Mouse (Mus musculus): ENCODE data around the gene Atg4d. TPM values are rescaled to one million over a fixed set of nuclear protein-coding genes. Genes with fewer than 3 reads are reported as not detected.
"Not testable (repeated sequence)": the region's sequence is repeated elsewhere in the genome, so short reads cannot be mapped to it uniquely, and the experiment has no call there.

The Atg4d gene
- polyA plus RNA-seq, 1 experiment from 2014 or later: 35.5 TPM

GRCm38 (mm10) chr9:21245113-21245487 is 20.0 kb upstream of the Atg4d start:
- peaks cover 81% of the 10 kb centered on the region for H3K27me3 ChIP-seq (replicated peaks; ENCODE audit: control insufficient read depth, insufficient read depth, low read length)
- H3K27ac ChIP-seq (replicated peaks; ENCODE audit: low read depth, low read length): no peak overlapping the region
- H3K4me3 ChIP-seq (ENCODE audit: low read depth, low read length): peak overlapping the region; percentile 50
- peak overlapping the region; percentile 60 for H3K9ac ChIP-seq (ENCODE audit: low read depth, low read length)
- WGBS: 2% methylated on average over 16 of the region's 16 CpGs
- ATAC-seq (ENCODE audit: low read depth) (no peak), DNase-seq (ENCODE audit: low spot score) (no peak)
- peaks cover 13% of the 10 kb centered on the region for H3K4me1 ChIP-seq (ENCODE audit: control insufficient read depth, insufficient read depth, low read length)
- no peaks in the 10 kb centered on the region for H3K36me3 ChIP-seq (ENCODE audit: control insufficient read depth, insufficient read depth, low read length)
- peak overlapping the region; percentile 82 for H3K4me2 ChIP-seq (ENCODE audit: low read depth, low read length)
- H3K9me3 ChIP-seq (ENCODE audit: control insufficient read depth, low read length): 0 out of 2 replicates have a peak, but pooled peaks cover 4% of the 10 kb centered on the region

- Histone ChIP-seq H3K4me3 (ENCODE audit: low read depth, low read length) (no peak overlapping the region), H3K27ac (replicated peaks; ENCODE audit: low read depth, low read length) (no peak overlapping the region), H3K27me3 (replicated peaks; ENCODE audit: control insufficient read depth, insufficient read depth, low read length) (peaks cover 92% of the 10 kb centered on the region), H3K4me1 (ENCODE audit: control insufficient read depth, insufficient read depth, low read length) (peaks cover 13% of the 10 kb centered on the region), H3K9me3 (ENCODE audit: control insufficient read depth, low read length) (0 out of 2 replicates have a peak, but pooled peaks cover 4% of the 10 kb centered on the region), H3K36me3 (ENCODE audit: control insufficient read depth, insufficient read depth, low read length) (no peaks in the 10 kb centered on the region), H3K9ac (ENCODE audit: low read depth, low read length) (no peak overlapping the region), H3K4me2 (ENCODE audit: low read depth, low read length) (no peak overlapping the region)
- no peak for ATAC-seq (ENCODE audit: low read depth)
- WGBS: 93% methylated on average over 1 of the region's 1 CpGs
- DNase-seq (ENCODE audit: low spot score): no peak
These were observed 18.8 kb upstream of the Atg4d start for GRCm38 (mm10) chr9:21246342-21246741.

- H3K4me3 ChIP-seq (ENCODE audit: low read depth, low read length): peak within 1 kb of the TSS; percentile 28
- DNase-seq (ENCODE audit: low spot score): no peak
- H3K27me3 ChIP-seq (replicated peaks; ENCODE audit: control insufficient read depth, insufficient read depth, low read length): peaks cover 75% of the 10 kb centered on the region
- H3K4me1 ChIP-seq (ENCODE audit: control insufficient read depth, insufficient read depth, low read length): peaks cover 13% of the 10 kb centered on the region
- no peaks in the 10 kb centered on the region for H3K36me3 ChIP-seq (ENCODE audit: control insufficient read depth, insufficient read depth, low read length)
- ATAC-seq (ENCODE audit: low read depth): no peak
- H3K4me2 ChIP-seq (ENCODE audit: low read depth, low read length): peak within 1 kb of the TSS; percentile 48
- H3K27ac ChIP-seq (replicated peaks; ENCODE audit: low read depth, low read length): no peak within 1 kb of the TSS
- 2% methylated on average over 18 of the region's 30 CpGs for WGBS
- no peaks in the 10 kb centered on the region for H3K9me3 ChIP-seq (ENCODE audit: control insufficient read depth, low read length)
- H3K9ac ChIP-seq (ENCODE audit: low read depth, low read length): 0 out of 2 replicates have a peak within 1 kb of the TSS, but pooled peaks have one; percentile 20
These were observed 16.8 kb upstream of the Atg4d start, which contains the start of gene S1pr5 for GRCm38 (mm10) chr9:21248326-21248725. Gene S1pr5, minus strand, starts transcription at chr9:21248443.

- H3K9me3 ChIP-seq (ENCODE audit: control insufficient read depth, low read length): no peaks in the 10 kb centered on the region
- no peak overlapping the region for H3K4me3 ChIP-seq (ENCODE audit: low read depth, low read length)
- no peak; the same call in 1 of the 2 replicates for ATAC-seq (ENCODE audit: low read depth)
- H3K4me2 ChIP-seq (ENCODE audit: low read depth, low read length): no peak overlapping the region
- no peak for DNase-seq (ENCODE audit: low spot score)
- peaks cover 3% of the 10 kb centered on the region; the same call in 1 of the 2 replicates for H3K4me1 ChIP-seq (ENCODE audit: control insufficient read depth, insufficient read depth, low read length)
- no peak overlapping the region for H3K9ac ChIP-seq (ENCODE audit: low read depth, low read length)
- H3K27ac ChIP-seq (replicated peaks; ENCODE audit: low read depth, low read length): no peak overlapping the region
- no peaks in the 10 kb centered on the region for H3K36me3 ChIP-seq (ENCODE audit: control insufficient read depth, insufficient read depth, low read length)
- peaks cover 60% of the 10 kb centered on the region for H3K27me3 ChIP-seq (replicated peaks; ENCODE audit: control insufficient read depth, insufficient read depth, low read length)
- WGBS: 33% methylated on average over 15 of the region's 17 CpGs
These were observed 15.2 kb upstream of the Atg4d start for GRCm38 (mm10) chr9:21249629-21250508.

- H3K4me1 ChIP-seq (ENCODE audit: control insufficient read depth, insufficient read depth, low read length): 0 out of 2 replicates have a peak, but pooled peaks cover 3% of the 10 kb centered on the region
- H3K27ac ChIP-seq (replicated peaks; ENCODE audit: low read depth, low read length): peak overlapping the region; percentile 44; the same call in 1 of the 2 replicates
- H3K9ac ChIP-seq (ENCODE audit: low read depth, low read length): no peak overlapping the region
- no peak overlapping the region for H3K4me3 ChIP-seq (ENCODE audit: low read depth, low read length)
- no peak overlapping the region for H3K4me2 ChIP-seq (ENCODE audit: low read depth, low read length)
- no peaks in the 10 kb centered on the region for H3K36me3 ChIP-seq (ENCODE audit: control insufficient read depth, insufficient read depth, low read length)
- H3K27me3 ChIP-seq (replicated peaks; ENCODE audit: control insufficient read depth, insufficient read depth, low read length): peaks cover 53% of the 10 kb centered on the region
- ATAC-seq (ENCODE audit: low read depth) (no peak), DNase-seq (ENCODE audit: low spot score) (no peak)
- no peaks in the 10 kb centered on the region for H3K9me3 ChIP-seq (ENCODE audit: control insufficient read depth, low read length)
- WGBS: 61% methylated on average over 2 of the region's 2 CpGs
These were observed 14.6 kb upstream of the Atg4d start for GRCm38 (mm10) chr9:21250509-21250908.

- DNase-seq (ENCODE audit: low spot score) (peak; percentile 50), ATAC-seq (ENCODE audit: low read depth) (peak; percentile 36)
- H3K9ac ChIP-seq (ENCODE audit: low read depth, low read length): no peak overlapping the region
- WGBS: 52% methylated on average over 13 of the region's 13 CpGs
- peaks cover 46% of the 10 kb centered on the region for H3K27me3 ChIP-seq (replicated peaks; ENCODE audit: control insufficient read depth, insufficient read depth, low read length)
- peak overlapping the region; percentile 10; the same call in 1 of the 2 replicates for H3K27ac ChIP-seq (replicated peaks; ENCODE audit: low read depth, low read length)
- no peak overlapping the region for H3K4me3 ChIP-seq (ENCODE audit: low read depth, low read length)
- 0 out of 2 replicates have a peak, but pooled peaks cover 3% of the 10 kb centered on the region for H3K4me1 ChIP-seq (ENCODE audit: control insufficient read depth, insufficient read depth, low read length)
- H3K4me2 ChIP-seq (ENCODE audit: low read depth, low read length): no peak overlapping the region
- H3K9me3 ChIP-seq (ENCODE audit: control insufficient read depth, low read length): no peaks in the 10 kb centered on the region
- no peaks in the 10 kb centered on the region for H3K36me3 ChIP-seq (ENCODE audit: control insufficient read depth, insufficient read depth, low read length)
These were observed 13.9 kb upstream of the Atg4d start for GRCm38 (mm10) chr9:21251116-21251735.

- no peak overlapping the region for H3K9ac ChIP-seq (ENCODE audit: low read depth, low read length)
- no peak overlapping the region for H3K4me2 ChIP-seq (ENCODE audit: low read depth, low read length)
- DNase-seq (ENCODE audit: low spot score) (no peak), ATAC-seq (ENCODE audit: low read depth) (no peak)
- H3K4me3 ChIP-seq (ENCODE audit: low read depth, low read length): no peak overlapping the region
- no peaks in the 10 kb centered on the region for H3K9me3 ChIP-seq (ENCODE audit: control insufficient read depth, low read length)
- peaks cover 16% of the 10 kb centered on the region for H3K27me3 ChIP-seq (replicated peaks; ENCODE audit: control insufficient read depth, insufficient read depth, low read length)
- no peak overlapping the region for H3K27ac ChIP-seq (replicated peaks; ENCODE audit: low read depth, low read length)
- H3K36me3 ChIP-seq (ENCODE audit: control insufficient read depth, insufficient read depth, low read length): no peaks in the 10 kb centered on the region
- no peaks in the 10 kb centered on the region for H3K4me1 ChIP-seq (ENCODE audit: control insufficient read depth, insufficient read depth, low read length)
These were observed 10.4 kb upstream of the Atg4d start for GRCm38 (mm10) chr9:21254690-21255089.

GRCm38 (mm10) chr9:21256349-21256748 is 8.7 kb upstream of the Atg4d start:
- H3K4me1 ChIP-seq (ENCODE audit: control insufficient read depth, insufficient read depth, low read length); H3K9me3 ChIP-seq (ENCODE audit: control insufficient read depth, low read length); H3K27me3 ChIP-seq (replicated peaks; ENCODE audit: control insufficient read depth, insufficient read depth, low read length); H3K4me3 ChIP-seq (ENCODE audit: low read depth, low read length); H3K27ac ChIP-seq (replicated peaks; ENCODE audit: low read depth, low read length); H3K4me2 ChIP-seq (ENCODE audit: low read depth, low read length); H3K9ac ChIP-seq (ENCODE audit: low read depth, low read length); DNase-seq (ENCODE audit: low spot score); H3K36me3 ChIP-seq (ENCODE audit: control insufficient read depth, insufficient read depth, low read length); ATAC-seq (ENCODE audit: low read depth): not testable (repeated sequence)
- WGBS: 85% methylated on average over 4 of the region's 4 CpGs

All from embryonic facial prominence, embryonic 14.5 days (tissue).